Mouse (Mus musculus) telencephalon, adult 2 months (tissue): ENCODE measurements around the gene Rabl3.

Source experiments
- DNase-seq: peaks from one replicate; pipeline ENCODE4 v3.0.0-alpha.2; 2011; ENCODE audit warnings: low read depth, low spot score

The Rabl3 gene

GRCm38 (mm10) chr16:37539611-37540580 lies at the start of gene Rabl3, which contains the start of gene Gtf2e1:
Rabl3 (plus strand) TSS chr16:37539885.
Gtf2e1 (minus strand) TSS chr16:37539789.
- peak; percentile 99 for DNase-seq

- DNase-seq, result peak; percentile 82
Measured at GRCm38 (mm10) chr16:37495017-37495416, 44.7 kb upstream of the Rabl3 start.

- no peak for DNase-seq
Measured at GRCm38 (mm10) chr16:37498581-37498980, 41.1 kb upstream of the Rabl3 start.

- no peak for DNase-seq
Measured at GRCm38 (mm10) chr16:37504517-37504916, 35.2 kb upstream of the Rabl3 start.

- DNase-seq, result no peak
Measured at GRCm38 (mm10) chr16:37506751-37507150, 32.9 kb upstream of the Rabl3 start.

- no peak for DNase-seq
Measured at GRCm38 (mm10) chr16:37511489-37511888, 28.2 kb upstream of the Rabl3 start.

- no peak for DNase-seq
Measured at GRCm38 (mm10) chr16:37514644-37515043, 25.0 kb upstream of the Rabl3 start.

- no peak for DNase-seq
Measured at GRCm38 (mm10) chr16:37516376-37516993, 23.2 kb upstream of the Rabl3 start.

- no peak for DNase-seq
Measured at GRCm38 (mm10) chr16:37517596-37518211, 22.0 kb upstream of the Rabl3 start.

- no peak for DNase-seq
Measured at GRCm38 (mm10) chr16:37518662-37519061, 21.0 kb upstream of the Rabl3 start.

GRCm38 (mm10) chr16:37519721-37520120 lies 20.0 kb upstream of the Rabl3 start:
- DNase-seq, result no peak

- DNase-seq, result no peak
Measured at GRCm38 (mm10) chr16:37520190-37521040, 19.3 kb upstream of the Rabl3 start.

- DNase-seq, result no peak
Measured at GRCm38 (mm10) chr16:37522100-37522697, 17.5 kb upstream of the Rabl3 start.

- no peak for DNase-seq
Measured at GRCm38 (mm10) chr16:37525121-37525520, 14.6 kb upstream of the Rabl3 start.

GRCm38 (mm10) chr16:37526688-37527223 lies 12.9 kb upstream of the Rabl3 start:
- DNase-seq, result no peak

GRCm38 (mm10) chr16:37530170-37530569 lies 9.5 kb upstream of the Rabl3 start:
- DNase-seq, result no peak

GRCm38 (mm10) chr16:37532046-37532445 lies 7.6 kb upstream of the Rabl3 start:
- peak; percentile 90 for DNase-seq

GRCm38 (mm10) chr16:37533369-37534068 lies 6.2 kb upstream of the Rabl3 start:
- no peak for DNase-seq

GRCm38 (mm10) chr16:37539240-37539610 lies 460 bp upstream of the Rabl3 start:
- DNase-seq, result no peak

- DNase-seq, result no peak
Measured at GRCm38 (mm10) chr16:37540776-37541175, 1.1 kb downstream of the Rabl3 start.
